Mouse (Mus musculus): ENCODE data around the gene Mndal. TPM values are rescaled to one million over a fixed set of nuclear protein-coding genes. Genes with fewer than 3 reads are reported as not detected.
"Not testable (repeated sequence)": the region's sequence is repeated elsewhere in the genome, so short reads cannot be mapped to it uniquely, and the experiment has no call there.

Mndal gene
- 10 to 100 TPM in 1 of 2 experiments, 1 to 10 TPM in 1; 8.4 to 10.1 TPM for total RNA-seq (2021)
- long read RNA-seq, experiment 1, partial matches to known transcripts: 1 of 1 reads
- long read RNA-seq, experiment 1, other reads (novel, unspliced or antisense): 0 of 1 reads
- long read RNA-seq, experiment 2, partial matches to known transcripts: 0 of 3 reads
- long read RNA-seq, experiment 2, other reads (novel, unspliced or antisense): 1 of 3 reads

DNA sequence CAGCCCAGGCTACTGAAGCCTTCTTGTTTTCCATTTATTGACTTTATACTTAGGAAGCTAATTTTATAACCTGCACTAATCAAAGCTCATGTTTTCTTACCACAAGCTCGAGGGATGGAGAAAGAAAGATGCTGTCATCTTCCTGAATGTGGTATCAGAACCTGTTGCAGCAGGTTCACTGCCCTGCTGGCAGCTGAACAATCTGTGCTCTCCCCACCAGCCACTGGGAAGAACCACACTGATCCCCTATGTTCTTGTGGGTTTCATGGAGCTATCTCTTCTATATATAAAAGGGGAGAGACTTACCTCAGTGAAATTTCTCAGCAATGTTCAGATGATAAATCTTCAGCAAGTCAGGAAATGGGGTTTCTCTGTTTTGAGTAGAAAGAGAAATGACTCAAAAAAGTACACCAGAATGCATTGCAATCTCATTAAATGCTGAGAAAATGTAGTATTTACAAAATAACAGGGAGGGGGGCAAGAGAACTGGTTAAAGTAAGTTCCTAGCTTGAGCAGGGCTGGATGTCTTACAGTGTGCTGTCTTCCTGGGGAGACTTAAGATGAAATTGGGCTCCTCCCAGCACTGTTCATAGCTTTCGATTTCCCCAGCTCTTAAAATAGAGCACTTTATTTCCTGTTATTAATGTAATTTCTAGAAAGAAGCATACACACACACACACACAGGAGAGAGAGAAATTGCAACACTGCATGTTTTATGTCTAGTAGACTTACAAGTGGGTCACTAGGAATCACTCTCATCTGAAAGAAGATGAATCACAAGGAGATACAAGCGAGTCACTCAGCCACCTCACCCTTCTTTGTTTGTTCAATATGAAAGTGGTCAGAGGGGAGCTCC, at the start of gene Mndal, which contains the start of gene Ifi203:
Gene Mndal, minus strand, starts transcription at position 568 of the 856 bp plus-strand sequence.
Gene Ifi203, minus strand, starts transcription at position 749 of the 856 bp plus-strand sequence.
- not testable (repeated sequence) for DNase-seq (ENCODE audit: low spot score in 2 of 2)

DNA sequence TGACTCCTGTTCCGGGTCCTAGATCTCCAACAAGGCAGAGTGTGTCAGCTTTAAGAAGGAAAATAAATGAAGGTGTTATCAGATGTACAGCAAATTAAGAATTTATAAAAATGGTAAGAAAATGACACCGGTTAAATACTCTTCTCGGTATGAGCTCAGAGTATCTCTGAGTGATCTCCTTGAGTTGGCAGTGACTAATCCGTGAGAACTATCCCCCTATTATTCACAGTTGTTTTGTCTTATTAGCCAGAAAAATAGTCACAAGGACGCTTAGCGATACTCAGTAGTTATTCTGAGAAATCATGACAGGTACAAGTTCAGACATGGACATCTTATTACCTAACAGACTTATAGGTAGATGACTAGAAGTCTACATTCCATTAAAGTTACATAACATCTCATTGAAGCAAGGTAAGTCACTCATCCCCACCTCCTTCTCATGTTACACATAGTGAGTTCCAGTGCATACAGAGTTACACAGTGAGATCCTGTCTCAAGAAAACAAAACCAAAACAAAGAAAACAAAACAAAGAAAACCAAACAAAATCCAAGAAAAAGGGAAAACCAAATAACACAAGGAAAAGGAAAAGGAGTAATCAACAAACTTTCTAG, 40.5 kb upstream of the Mndal start, which contains the start of gene Ifi202b:
Gene Ifi202b, minus strand, starts transcription at position 51 of the 612 bp plus-strand sequence.
- not testable (repeated sequence) for DNase-seq (ENCODE audit: low spot score in 2 of 2)

DNA sequence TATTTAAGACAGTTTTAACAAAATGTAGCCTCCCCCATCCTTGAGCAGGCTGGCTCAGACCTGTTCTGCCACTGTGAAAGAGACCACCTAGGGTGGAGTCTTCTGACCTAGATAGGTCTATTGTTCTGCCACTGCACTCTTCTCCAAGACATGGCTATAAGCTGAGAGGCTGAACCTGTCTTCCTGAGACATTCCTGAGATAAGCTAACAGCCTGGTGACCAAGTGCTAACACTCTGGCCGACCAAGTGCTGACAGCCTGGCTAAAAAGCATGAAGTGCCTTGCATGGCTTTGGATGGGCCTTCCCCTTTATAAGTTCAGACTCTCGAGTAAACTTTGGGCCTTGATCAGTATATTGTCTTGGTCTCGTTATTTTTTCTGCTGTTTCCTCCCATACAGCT, 38.7 kb upstream of the Mndal start:
- DNase-seq (ENCODE audit: low spot score in 2 of 2): not testable (repeated sequence)

DNA sequence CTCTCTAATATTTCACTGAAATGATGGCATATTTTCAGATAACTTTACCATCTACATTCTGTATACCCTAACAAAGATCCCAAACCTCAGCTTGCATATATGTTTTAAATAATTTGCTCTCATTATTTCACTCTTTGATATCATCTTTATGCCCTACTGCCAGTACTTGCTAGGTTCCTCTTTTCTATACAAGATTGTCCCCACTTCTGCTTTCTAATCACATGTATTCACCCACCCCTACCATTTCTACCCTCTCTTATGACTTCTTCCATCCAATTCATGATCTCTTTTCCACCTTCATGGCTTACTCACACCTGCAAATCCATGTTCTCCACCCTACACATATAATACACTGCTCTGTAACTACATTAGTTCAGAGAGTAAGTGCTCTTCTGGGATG, 35.3 kb upstream of the Mndal start:
- DNase-seq (ENCODE audit: low spot score in 2 of 2): no peak

DNA sequence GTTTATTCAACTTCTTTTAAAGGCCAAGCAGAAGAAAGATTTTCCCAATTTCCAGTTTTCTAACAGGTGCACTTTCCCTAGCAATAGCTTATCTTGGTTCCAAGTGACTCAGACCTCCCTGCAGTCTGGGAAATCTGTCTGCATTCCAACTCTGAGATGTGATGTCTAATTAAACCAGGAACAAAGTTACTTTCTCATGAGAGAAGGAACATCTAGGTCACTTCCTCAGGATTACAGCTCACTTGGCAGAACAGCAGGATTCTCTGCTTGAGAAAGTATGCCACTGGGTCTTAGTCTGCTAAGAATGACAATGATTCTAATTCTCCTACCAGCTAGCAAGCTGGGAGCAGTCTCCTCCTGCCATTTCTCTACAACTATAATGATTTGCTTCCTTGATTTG, 30.8 kb upstream of the Mndal start:
- no peak for DNase-seq (ENCODE audit: low spot score in 2 of 2)

DNA sequence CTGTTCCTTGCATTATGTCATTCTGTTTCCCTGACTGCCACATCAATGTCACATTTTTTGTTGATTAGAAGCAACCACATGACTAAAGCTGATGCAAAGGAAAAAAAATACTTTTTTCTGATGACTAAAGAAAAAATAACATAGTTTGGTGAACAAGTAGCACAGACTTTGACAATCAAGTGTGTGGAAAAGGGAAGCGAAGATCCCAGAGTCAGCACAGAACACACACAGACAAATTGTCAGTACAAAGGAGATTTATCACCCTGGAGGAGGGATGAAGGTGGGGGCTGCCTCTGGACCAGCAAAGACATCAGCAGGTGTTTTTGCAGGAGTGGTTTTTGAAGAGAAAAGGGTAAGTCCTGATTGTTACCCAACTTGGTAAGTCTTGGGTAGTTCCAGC, 19.2 kb upstream of the Mndal start:
- not testable (repeated sequence) for DNase-seq (ENCODE audit: low spot score in 2 of 2)

DNA sequence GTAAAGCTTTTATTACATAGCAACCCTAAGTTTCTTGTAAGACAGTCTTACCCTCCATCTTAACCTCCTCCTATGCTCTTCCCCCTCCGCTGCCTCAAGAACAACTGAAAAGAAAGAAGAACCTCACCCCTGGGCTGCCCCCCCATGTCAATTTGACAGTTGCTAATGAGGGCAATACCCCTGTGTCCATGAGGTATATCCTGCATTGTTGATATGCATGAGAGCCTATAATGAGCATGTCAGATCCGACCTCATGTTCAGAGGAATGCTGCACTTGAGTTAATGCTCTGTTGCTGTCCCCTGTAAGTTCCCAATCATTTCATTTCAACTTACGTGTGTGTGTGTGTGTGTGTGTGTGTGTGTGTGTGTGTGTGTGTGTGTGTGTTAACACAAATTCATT, 17.7 kb upstream of the Mndal start:
- DNase-seq (ENCODE audit: low spot score in 2 of 2): not testable (repeated sequence)

DNA sequence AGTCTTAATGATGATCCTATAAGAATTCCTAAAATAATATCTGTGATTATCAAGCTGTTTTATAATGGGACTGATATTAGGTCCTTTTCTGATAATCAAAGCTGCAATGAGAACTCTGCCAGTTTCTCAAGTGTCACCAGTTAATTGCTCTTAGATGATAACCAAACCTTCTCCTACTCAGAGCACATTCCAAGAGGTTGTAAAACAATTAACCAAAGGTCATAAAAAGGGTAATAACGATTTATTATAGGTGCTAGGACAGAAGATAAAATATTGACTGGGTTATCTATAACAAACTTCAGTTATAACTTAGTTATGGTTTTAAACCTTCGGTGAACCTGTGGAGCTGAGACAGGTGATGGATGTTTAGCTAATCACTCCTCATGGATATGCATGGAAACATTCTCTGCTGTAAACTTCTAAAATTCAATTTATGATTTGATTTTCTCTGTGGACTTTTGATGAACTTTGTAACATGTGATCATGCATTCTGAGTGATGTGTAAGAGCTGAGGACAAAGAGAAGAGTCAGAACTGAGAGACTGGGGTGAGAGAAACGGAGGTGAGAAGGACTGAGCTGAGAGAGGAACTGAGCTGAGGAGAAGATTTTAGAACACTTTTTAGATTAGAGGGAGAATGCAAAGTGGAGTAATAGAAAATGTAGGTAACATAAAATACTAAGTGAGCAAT, 13.7 kb upstream of the Mndal start:
- not testable (repeated sequence) for DNase-seq (ENCODE audit: low spot score in 2 of 2)

DNA sequence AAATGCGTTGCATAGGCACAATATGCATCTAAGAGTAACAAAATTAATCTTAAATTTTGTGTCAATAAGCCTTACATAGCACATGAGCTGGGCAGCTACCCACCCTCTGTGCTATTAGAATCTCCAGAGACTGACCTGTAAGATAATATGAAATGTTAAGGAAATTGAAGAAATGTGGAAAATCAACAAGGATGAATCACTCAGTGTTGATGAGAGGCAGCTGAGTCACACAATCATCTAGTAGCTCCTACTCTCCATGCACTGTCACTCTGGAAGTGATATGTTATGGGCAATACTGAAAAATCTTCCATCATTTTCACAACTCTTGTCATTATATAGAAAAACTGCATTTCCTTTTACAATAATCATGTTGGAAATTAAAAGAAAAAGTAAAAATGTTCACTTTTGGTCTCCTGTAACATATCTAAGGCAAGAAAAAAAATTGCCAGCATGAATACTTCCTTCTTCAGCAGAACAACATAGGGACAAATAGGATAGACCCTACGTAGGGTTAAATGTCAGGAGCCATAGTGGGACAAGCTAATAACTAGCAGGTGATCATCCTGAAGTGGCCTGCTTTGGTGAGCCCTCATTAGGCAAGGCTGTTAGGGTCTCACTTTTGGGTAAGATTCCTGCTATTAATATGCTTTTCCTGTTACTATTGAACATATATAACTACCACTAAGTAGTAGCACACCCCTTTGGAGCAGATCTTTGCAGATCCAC, 12.9 kb upstream of the Mndal start:
- DNase-seq (ENCODE audit: low spot score in 2 of 2): no peak

DNA sequence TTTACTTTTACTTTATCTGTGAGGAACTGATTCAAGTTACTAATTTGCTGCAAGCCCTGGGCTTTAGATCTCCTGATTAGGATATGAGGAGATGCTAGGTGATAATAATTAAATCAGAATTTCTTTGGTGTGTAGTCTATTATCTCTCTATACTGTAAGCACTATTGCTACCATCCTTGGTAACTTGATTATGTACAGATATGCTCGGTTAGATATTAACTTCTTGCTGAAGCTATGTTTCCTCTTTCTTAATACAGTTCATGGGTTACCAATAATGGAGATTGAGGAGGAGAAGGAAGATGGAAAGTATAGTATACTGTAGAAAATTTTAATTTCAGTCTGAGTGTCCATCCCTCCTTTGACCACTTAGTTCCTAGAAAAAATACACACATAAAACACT, 11.3 kb upstream of the Mndal start:
- DNase-seq (ENCODE audit: low spot score in 2 of 2): no peak

DNA sequence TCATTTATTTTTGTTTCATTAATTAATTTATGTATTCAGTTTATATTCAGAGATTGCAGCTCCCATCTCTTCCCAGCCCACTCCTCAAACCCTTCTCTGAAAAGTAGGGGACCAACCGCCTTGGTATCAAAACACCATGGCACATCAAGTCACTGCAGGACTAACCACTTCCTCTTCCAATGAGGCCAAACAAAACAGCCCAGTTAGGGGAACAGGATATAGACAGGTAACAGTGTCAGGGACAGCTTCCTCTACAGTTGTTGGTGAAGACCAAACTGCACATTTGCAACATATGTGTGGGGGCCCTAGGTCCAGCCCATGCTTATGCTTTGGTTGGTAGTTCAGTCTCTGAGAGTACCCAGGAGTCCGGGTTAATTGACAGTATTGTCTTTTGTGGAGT, 6.8 kb upstream of the Mndal start:
- DNase-seq (ENCODE audit: low spot score in 2 of 2): not testable (repeated sequence)

DNA sequence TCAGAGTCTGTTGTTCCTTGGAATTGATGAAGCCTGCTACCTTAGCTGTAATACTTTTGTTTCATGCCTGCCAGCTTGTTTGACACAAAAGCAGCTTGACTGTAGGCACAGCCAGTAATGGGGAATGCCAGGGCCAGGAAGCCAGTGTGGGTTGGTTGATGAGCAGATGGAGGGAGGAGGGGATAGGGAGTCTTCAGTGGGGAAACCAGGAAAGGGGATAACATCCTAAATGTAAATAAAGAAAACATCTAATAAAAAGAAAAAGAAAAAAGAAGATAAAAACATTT, 432 bp upstream of the Mndal start:
- DNase-seq (ENCODE audit: low spot score in 2 of 2): not testable (repeated sequence)

DNA sequence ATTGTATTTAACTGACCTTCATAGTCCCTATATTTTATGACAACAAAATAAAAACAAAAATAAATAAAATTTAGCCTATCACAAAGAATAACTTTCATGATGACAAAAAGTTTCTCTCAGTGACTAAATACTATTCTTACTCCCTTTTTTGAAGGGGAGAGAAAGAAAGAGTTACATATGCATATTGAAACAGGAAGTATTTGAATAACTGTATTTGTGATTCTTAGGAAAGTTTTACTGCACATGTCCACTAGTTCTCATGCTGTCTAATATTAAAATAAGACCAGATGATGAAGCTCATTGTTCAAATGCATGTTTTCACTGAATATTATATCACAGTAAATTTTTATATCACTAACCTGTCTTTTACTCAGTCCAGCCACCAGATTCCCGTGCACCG, 769 bp downstream of the Mndal start:
- DNase-seq (ENCODE audit: low spot score in 2 of 2): not testable (repeated sequence)

DNA sequence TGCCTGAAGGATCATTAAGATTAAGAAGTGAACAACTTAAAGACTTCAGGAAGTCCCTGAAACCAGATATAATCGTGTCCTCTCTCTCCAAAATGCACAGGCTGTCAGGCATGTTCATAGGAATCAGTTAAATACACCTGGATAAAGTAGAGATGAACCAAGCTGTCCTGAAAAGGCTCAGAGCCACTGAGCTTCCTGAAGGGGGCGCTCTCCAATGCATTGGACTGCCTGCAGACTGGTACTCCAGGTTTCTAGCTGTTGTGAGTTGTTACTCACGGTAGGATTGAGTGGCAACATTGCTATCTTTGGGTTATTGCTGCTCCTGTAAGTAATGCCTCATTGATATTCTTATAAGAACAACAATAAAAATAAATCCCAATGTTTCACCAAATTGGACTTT, 23.0 kb downstream of the Mndal start:
- DNase-seq (ENCODE audit: low spot score in 2 of 2): not testable (repeated sequence)

DNA sequence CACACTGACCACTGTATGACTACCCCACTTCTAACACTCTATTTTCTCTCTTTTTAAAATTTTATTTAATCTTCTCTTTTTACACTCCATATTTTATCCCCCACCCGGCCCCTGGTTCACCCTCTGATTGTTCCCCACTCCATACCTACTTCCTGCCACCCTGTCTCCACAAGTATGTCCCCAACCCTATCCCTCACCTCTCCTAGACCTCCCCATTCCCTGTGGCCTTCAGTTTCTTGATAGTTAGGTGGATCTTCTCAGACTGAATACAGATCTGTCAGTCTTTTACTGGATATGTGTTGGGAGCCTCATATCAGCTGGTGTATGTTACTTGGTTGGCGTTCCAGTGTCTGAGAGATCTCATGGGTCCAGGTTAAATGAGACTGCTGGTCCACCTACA, 27.7 kb downstream of the Mndal start:
- DNase-seq (ENCODE audit: low spot score in 2 of 2): no peak

DNA sequence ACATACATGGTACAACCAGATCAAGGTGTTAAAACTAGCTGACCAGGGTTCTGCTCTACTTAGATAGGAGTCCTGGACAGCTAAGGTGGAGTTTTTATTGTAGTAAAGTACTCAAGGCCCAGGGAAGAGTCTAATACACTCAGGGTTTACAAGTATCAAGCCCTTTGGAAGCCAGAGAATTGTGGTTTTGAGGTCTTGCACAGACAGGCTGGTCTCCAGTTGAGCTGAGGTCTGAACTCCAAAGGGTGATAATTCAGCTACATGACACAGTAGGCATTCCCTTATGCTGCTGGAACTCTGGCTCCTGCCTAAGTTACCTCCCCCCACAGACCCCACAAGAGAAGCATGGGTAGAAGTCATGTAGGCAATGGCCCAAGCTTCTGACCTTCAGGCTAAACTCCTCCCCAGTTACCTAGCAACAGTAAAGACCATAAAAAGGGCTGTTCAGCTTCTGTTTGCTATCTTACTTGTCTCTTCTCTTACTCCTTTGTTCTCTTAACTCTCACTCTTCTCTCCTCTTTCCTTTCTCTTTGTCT, 29.0 kb downstream of the Mndal start:
- not testable (repeated sequence) for DNase-seq (ENCODE audit: low spot score in 2 of 2)

DNA sequence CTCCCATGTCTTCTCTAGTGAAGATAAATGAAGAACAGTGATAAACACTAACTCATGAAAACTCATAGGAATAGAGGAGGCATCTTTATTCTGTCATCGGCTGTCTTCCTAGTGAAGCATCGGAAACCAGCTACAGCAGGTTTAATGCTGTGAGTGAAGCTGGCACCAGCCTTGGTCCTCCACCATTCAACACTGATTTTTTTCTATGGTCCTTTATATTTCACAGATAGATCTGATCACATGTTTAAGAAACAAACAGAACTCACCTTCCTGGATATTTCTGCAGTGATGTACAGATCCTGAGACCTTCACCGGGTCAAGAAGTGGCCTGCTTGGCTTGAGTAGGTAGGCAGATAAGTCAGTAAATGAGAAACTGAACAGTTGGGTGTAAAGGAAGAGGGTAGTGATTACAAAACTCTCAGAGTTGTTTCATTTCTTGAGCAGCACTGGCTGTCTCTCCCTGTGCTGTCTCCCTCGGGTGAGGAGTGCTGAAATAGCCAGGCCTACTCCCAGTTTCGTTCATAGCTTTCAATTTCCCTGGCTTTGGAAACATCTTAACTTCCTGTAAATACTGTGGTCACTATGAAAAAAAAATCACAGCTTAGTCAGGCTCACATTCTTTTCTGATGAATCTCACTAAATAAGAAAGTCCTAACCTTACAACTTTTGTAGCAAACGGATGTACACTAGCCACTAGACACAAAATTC, 29.6 kb downstream of the Mndal start, which contains the start of gene Ifi211:
Gene Ifi211, minus strand, starts transcription at position 499 of the 708 bp plus-strand sequence.
- not testable (repeated sequence) for DNase-seq (ENCODE audit: low spot score in 2 of 2)

DNA sequence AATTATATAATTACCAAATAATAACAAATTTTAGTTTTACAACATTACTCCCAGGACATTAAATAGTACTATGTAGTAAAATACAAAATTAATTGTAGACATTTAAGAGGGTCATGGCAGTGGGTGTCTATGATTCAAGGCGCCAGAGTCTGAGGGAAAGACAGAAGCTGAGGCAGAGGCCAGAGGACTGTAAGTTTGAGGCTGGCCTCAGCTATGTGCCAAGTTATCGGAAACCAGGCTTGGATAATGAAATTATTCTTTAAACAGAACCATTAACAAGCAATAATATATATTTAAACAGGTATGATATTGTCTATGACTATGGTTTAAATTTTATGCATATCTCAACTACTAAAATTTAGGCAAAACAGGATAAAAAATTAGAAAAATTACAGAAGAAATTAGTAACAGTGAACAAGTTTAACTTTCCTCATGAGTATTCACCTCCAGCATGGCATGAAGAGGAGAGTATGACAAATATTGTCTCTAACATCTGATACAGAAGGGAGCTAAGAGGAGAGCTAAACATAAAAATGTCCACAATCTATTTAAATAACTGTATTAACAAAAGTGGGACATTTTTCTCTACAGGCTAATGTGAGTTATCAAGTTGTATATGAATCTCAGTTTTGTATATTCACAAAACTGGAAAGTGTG, 30.4 kb downstream of the Mndal start:
- DNase-seq (ENCODE audit: low spot score in 2 of 2): no peak

DNA sequence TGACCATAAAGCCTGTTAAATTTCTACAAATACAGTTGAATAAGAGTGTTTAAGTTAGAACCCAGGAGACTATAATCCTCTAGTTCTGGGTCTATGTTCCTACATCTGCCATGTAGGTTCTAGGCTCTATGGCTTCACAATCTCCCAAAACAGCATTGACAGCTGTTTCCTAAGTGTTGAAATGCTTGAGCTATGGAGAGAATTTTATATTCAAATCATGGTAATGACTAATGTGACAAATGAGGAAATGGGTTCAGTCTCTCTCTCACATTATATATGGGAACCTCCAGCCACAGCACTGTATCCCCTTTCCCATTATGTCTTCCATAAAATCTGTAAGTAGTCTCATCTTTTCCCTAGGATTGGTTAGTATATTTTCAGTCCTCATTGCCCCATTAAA, 33.9 kb downstream of the Mndal start:
- DNase-seq (ENCODE audit: low spot score in 2 of 2): not testable (repeated sequence)
